8 mouse cellular contexts compared by ENCODE assay signal in genomic region chr2:4334201-4334600, GRCm38 (mm10).
A peak's percentile ranks its signal among the peaks of the same experiment; 100 is the strongest.
DNase-seq lines count a peak whose midpoint lies in the region; ATAC-seq and TF ChIP-seq lines count a peak whose summit lies in the region.
"Had no signal": no experiment of that assay in that cellular context is flagged by ENCODE, and none has a peak within 500 bp of the region (broad histone marks: within the 10 kb centered on the region; RNA-seq: fewer than 3 reads in every experiment).

No protein-coding gene starts in this region.

- no peaks in the 10 kb centered on the region for H3K36me3 ChIP-seq in embryonic facial prominence, embryonic 14.5 days (ENCODE audit: control insufficient read depth, insufficient read depth, low read length)
- H3K36me3 ChIP-seq in heart, embryonic 12.5 days, result no peaks in the 10 kb centered on the region
- H3K36me3 ChIP-seq in lung, postnatal 0 days (ENCODE audit: insufficient read depth, low read length), result no peaks in the 10 kb centered on the region
- H3K36me3 ChIP-seq in liver, postnatal 0 days (replicated peaks; ENCODE audit: insufficient read depth, low read length), result no peaks in the 10 kb centered on the region
- H3K36me3 ChIP-seq: stomach, embryonic 15.5 days had no signal

- DNase-seq in layer of hippocampus, postnatal 10 days (ENCODE audit: low spot score in 2 of 2), result peak; percentile 30 to 44
- no peak for DNase-seq in layer of hippocampus, postnatal 36 days
- peak; percentile 93 for DNase-seq in embryonic facial prominence, embryonic 14.5 days (ENCODE audit: low spot score)
- DNase-seq in lung, postnatal 0 days (ENCODE audit: low spot score), result peak; percentile 71
- DNase-seq in liver, postnatal 0 days, result no peak
- DNase-seq in testis, postnatal 10 days (ENCODE audit: low spot score), result no peak

- 0 out of 2 replicates have a peak overlapping the region, but pooled peaks have one; percentile 5 for H3K4me2 ChIP-seq in embryonic facial prominence, embryonic 14.5 days (ENCODE audit: low read depth, low read length)
- H3K4me2 ChIP-seq in heart, embryonic 12.5 days, result no peak overlapping the region
- no peak overlapping the region for H3K4me2 ChIP-seq in lung, postnatal 0 days (replicated peaks; ENCODE audit: low read depth, low read length)
- H3K4me2 ChIP-seq in liver, postnatal 0 days (ENCODE audit: low read depth, low read length), result no peak overlapping the region
- H3K4me2 ChIP-seq: stomach, embryonic 15.5 days had no signal

- TF ChIP-seq EP300 in lung, postnatal 0 days (IDR thresholded peaks at IDR 0.05), result no peak
- no peak for TF ChIP-seq EP300 in liver, postnatal 0 days (IDR thresholded peaks at IDR 0.05; ENCODE audit: low read depth)

- H3K9ac ChIP-seq in embryonic facial prominence, embryonic 14.5 days (ENCODE audit: low read depth, low read length), result no peak overlapping the region
- H3K9ac ChIP-seq in heart, embryonic 12.5 days, result no peak overlapping the region
- no peak overlapping the region for H3K9ac ChIP-seq in lung, postnatal 0 days (replicated peaks; ENCODE audit: low read depth)
- H3K9ac ChIP-seq in liver, postnatal 0 days (replicated peaks), result no peak overlapping the region
- H3K9ac ChIP-seq: stomach, embryonic 15.5 days had no signal

- H3K27me3 ChIP-seq in embryonic facial prominence, embryonic 14.5 days (replicated peaks; ENCODE audit: control insufficient read depth, insufficient read depth, low read length), result no peaks in the 10 kb centered on the region
- no peaks in the 10 kb centered on the region for H3K27me3 ChIP-seq in heart, embryonic 12.5 days (replicated peaks)
- H3K27me3 ChIP-seq in lung, postnatal 0 days (replicated peaks; ENCODE audit: insufficient read depth, low read length), result no peaks in the 10 kb centered on the region
- H3K27me3 ChIP-seq in liver, postnatal 0 days (ENCODE audit: insufficient read depth, low read length), result no peaks in the 10 kb centered on the region
- H3K27me3 ChIP-seq: stomach, embryonic 15.5 days had no signal

- no peak for TF ChIP-seq CTCF in lung, postnatal 0 days (IDR thresholded peaks at IDR 0.05)
- no peak for TF ChIP-seq CTCF in liver, postnatal 0 days (IDR thresholded peaks at IDR 0.05; ENCODE audit: low read depth)

- ATAC-seq in embryonic facial prominence, embryonic 14.5 days (ENCODE audit: low read depth), result peak; percentile 82
- ATAC-seq in heart, embryonic 12.5 days (ENCODE audit: insufficient number of reproducible peaks, low FRiP score), result peak; percentile 53; the same call in 1 of the 2 replicates
- peak; percentile 70 for ATAC-seq in lung, postnatal 0 days
- ATAC-seq in liver, postnatal 0 days, result no peak

- H3K4me3 ChIP-seq in embryonic facial prominence, embryonic 14.5 days (ENCODE audit: low read depth, low read length), result no peak overlapping the region
- H3K4me3 ChIP-seq in heart, embryonic 12.5 days, result no peak overlapping the region
- H3K4me3 ChIP-seq in lung, postnatal 0 days (ENCODE audit: low read depth, low read length), result no peak overlapping the region
- H3K4me3 ChIP-seq in liver, postnatal 0 days (ENCODE audit: low read depth, low read length), result no peak overlapping the region
- H3K4me3 ChIP-seq: stomach, embryonic 15.5 days had no signal

- H3K27ac ChIP-seq in embryonic facial prominence, embryonic 14.5 days (replicated peaks; ENCODE audit: low read depth, low read length), result peak overlapping the region; percentile 25; the same call in 1 of the 2 replicates
- peak overlapping the region; percentile 22; the same call in 1 of the 2 replicates for H3K27ac ChIP-seq in heart, embryonic 12.5 days (ENCODE audit: poor library complexity, severe bottlenecking)
- H3K27ac ChIP-seq in lung, postnatal 0 days (ENCODE audit: low read length), result no peak overlapping the region
- H3K27ac ChIP-seq in liver, postnatal 0 days (ENCODE audit: low read depth), result no peak overlapping the region
- H3K27ac ChIP-seq: stomach, embryonic 15.5 days had no signal

- peaks cover 54% of the 10 kb centered on the region for H3K4me1 ChIP-seq in embryonic facial prominence, embryonic 14.5 days (ENCODE audit: control insufficient read depth, insufficient read depth, low read length)
- peaks cover 48% of the 10 kb centered on the region for H3K4me1 ChIP-seq in heart, embryonic 12.5 days (replicated peaks)
- H3K4me1 ChIP-seq in lung, postnatal 0 days (ENCODE audit: insufficient read depth, low read depth, low read length), result no peaks in the 10 kb centered on the region
- H3K4me1 ChIP-seq in liver, postnatal 0 days (ENCODE audit: insufficient read depth), result no peaks in the 10 kb centered on the region

- no peaks in the 10 kb centered on the region for H3K9me3 ChIP-seq in embryonic facial prominence, embryonic 14.5 days (ENCODE audit: control insufficient read depth, low read length)
- no peaks in the 10 kb centered on the region for H3K9me3 ChIP-seq in heart, embryonic 12.5 days (replicated peaks)
- H3K9me3 ChIP-seq in lung, postnatal 0 days (ENCODE audit: low read length), result no peaks in the 10 kb centered on the region
- no peaks in the 10 kb centered on the region for H3K9me3 ChIP-seq in liver, postnatal 0 days (ENCODE audit: low read length)
- H3K9me3 ChIP-seq: stomach, embryonic 15.5 days had no signal

- 11% methylated on average over 4 of the region's 4 CpGs for WGBS in embryonic facial prominence, embryonic 14.5 days
- WGBS in heart, embryonic 12.5 days, result 28% methylated on average over 4 of the region's 4 CpGs
- WGBS in lung, postnatal 0 days, result 33% methylated on average over 4 of the region's 4 CpGs
- 37% methylated on average over 4 of the region's 4 CpGs for WGBS in liver, postnatal 0 days (ENCODE audit: insufficient replicate concordance)

Comparison
In these comparisons a context has a peak if more than half of its experiments do, and no peak if none do; other contexts are left out.
1. DNase-seq: peak in layer of hippocampus, postnatal 10 days (2 of 2), embryonic facial prominence, embryonic 14.5 days (single experiment) and lung, postnatal 0 days (single experiment); none in layer of hippocampus, postnatal 36 days (0 of 2), liver, postnatal 0 days (single experiment) and testis, postnatal 10 days (single experiment).
2. H3K27ac ChIP-seq: peak in embryonic facial prominence, embryonic 14.5 days (single experiment) and heart, embryonic 12.5 days (single experiment); none in lung, postnatal 0 days (single experiment) and liver, postnatal 0 days (single experiment).